Mouse (Mus musculus): ENCODE measurements around the gene Chic2.

The Chic2 gene

GRCm38 (mm10) chr5:74974726-74975411 is 69.7 kb downstream of the Chic2 start:
- no peak for DNase-seq (ENCODE audit: low read depth)

GRCm38 (mm10) chr5:74974061-74974581 is 70.5 kb downstream of the Chic2 start:
- no peak for DNase-seq (ENCODE audit: low read depth)

GRCm38 (mm10) chr5:74971418-74971817 is 73.2 kb downstream of the Chic2 start:
- DNase-seq (ENCODE audit: low read depth), result no peak

GRCm38 (mm10) chr5:74969341-74969740 is 75.2 kb downstream of the Chic2 start:
- DNase-seq (ENCODE audit: low read depth), result no peak

GRCm38 (mm10) chr5:74967882-74968281 is 76.7 kb downstream of the Chic2 start:
- DNase-seq (ENCODE audit: low read depth), result no peak

- no peak for DNase-seq (ENCODE audit: low read depth)
Observed at GRCm38 (mm10) chr5:74966891-74967290, 77.7 kb downstream of the Chic2 start.

- DNase-seq (ENCODE audit: low read depth), result no peak
Observed at GRCm38 (mm10) chr5:74962771-74963170, 81.8 kb downstream of the Chic2 start.

- no peak for DNase-seq (ENCODE audit: low read depth)
Observed at GRCm38 (mm10) chr5:74960840-74961543, 83.6 kb downstream of the Chic2 start.

GRCm38 (mm10) chr5:74960306-74960705 is 84.3 kb downstream of the Chic2 start:
- no peak for DNase-seq (ENCODE audit: low read depth)

- DNase-seq (ENCODE audit: low read depth), result no peak
Observed at GRCm38 (mm10) chr5:74957293-74958076, 87.1 kb downstream of the Chic2 start.

- no peak for DNase-seq (ENCODE audit: low read depth)
Observed at GRCm38 (mm10) chr5:74956335-74956734, 88.2 kb downstream of the Chic2 start.

- DNase-seq (ENCODE audit: low read depth), result no peak
Observed at GRCm38 (mm10) chr5:74955565-74955964, 89.0 kb downstream of the Chic2 start.

GRCm38 (mm10) chr5:74952938-74953337 is 91.6 kb downstream of the Chic2 start:
- no peak for DNase-seq (ENCODE audit: low read depth)

GRCm38 (mm10) chr5:74951375-74951774 is 93.2 kb downstream of the Chic2 start:
- DNase-seq (ENCODE audit: low read depth), result no peak

- no peak for DNase-seq (ENCODE audit: low read depth)
Observed at GRCm38 (mm10) chr5:74949298-74949697, 95.3 kb downstream of the Chic2 start.

- no peak for DNase-seq (ENCODE audit: low read depth)
Observed at GRCm38 (mm10) chr5:74948482-74948881, 96.1 kb downstream of the Chic2 start.
